23 mouse cellular contexts compared by ENCODE assay signal in the genomic region with DNA sequence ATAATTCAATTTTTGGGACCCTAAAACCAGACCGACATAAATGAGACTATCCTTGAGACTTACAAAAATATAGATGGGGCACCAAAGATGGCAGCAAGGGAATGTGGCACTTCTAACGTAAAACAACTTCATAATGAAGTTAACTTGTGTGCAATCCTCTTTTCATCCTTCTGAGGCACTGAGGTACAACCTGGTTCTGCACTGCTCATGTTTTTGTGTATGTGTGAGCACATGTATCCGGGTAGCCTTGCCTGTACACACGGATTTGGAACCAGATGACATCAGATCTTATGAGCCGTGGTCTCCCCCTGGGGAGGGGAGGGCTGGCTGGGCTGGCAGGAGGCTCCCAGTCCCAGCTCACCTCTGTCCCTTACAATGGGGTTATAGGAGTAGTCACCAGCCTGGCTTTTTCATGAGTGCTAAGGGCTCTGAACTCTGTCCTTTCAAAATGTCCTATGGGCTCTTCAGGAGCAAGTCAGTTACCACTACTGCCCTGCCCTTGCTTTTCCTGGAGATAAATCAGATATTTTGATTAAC. TPM values are rescaled to one million over a fixed set of nuclear protein-coding genes. Genes with fewer than 3 reads are reported as not detected.
DNase-seq lines count a peak whose midpoint lies in the region; ATAC-seq and TF ChIP-seq lines count a peak whose summit lies in the region.
"Had no signal": no experiment of that assay in that cellular context is flagged by ENCODE, and none has a peak within 500 bp of the region (broad histone marks: within the 10 kb centered on the region; RNA-seq: fewer than 3 reads in every experiment).

No protein-coding gene starts in this region.

- H3K9me3 ChIP-seq in hindbrain, embryonic 11.5 days (ENCODE audit: control insufficient read depth, low read length), result no peaks in the 10 kb centered on the region
- no peaks in the 10 kb centered on the region for H3K9me3 ChIP-seq in hindbrain, postnatal 0 days (ENCODE audit: low read length)
- no peaks in the 10 kb centered on the region for H3K9me3 ChIP-seq in midbrain, embryonic 12.5 days
- H3K9me3 ChIP-seq in midbrain, postnatal 0 days (ENCODE audit: low read length), result no peaks in the 10 kb centered on the region
- no peaks in the 10 kb centered on the region for H3K9me3 ChIP-seq in limb, embryonic 10.5 days (replicated peaks)
- H3K9me3 ChIP-seq in midbrain, embryonic 16.5 days (replicated peaks; ENCODE audit: control insufficient read depth, low read length, poor library complexity, severe bottlenecking), result no peaks in the 10 kb centered on the region; the same call in 1 of the 2 replicates
- H3K9me3 ChIP-seq: embryonic facial prominence, embryonic 13.5 days; hindbrain, embryonic 15.5 days; kidney, embryonic 15.5 days; liver, embryonic 13.5 days had no signal

- 0 out of 2 replicates have a peak, but pooled peaks have one; percentile 23 for ATAC-seq in hindbrain, embryonic 11.5 days (ENCODE audit: low FRiP score)
- no peak for ATAC-seq in hindbrain, postnatal 0 days
- ATAC-seq in midbrain, embryonic 12.5 days (ENCODE audit: low FRiP score, low read depth), result peak; percentile 48; the same call in 1 of the 2 replicates
- no peak for ATAC-seq in midbrain, postnatal 0 days (ENCODE audit: low FRiP score)
- peak; percentile 59; the same call in 1 of the 2 replicates for ATAC-seq in midbrain, embryonic 16.5 days
- ATAC-seq: activated CD4-positive, CD25-positive, alpha-beta regulatory T cell, adult 4 months; lung, postnatal 0 days; Patski had no signal

- no peak for TF ChIP-seq CTCF in hindbrain, postnatal 0 days (IDR thresholded peaks at IDR 0.05; ENCODE audit: low read depth)
- no peak for TF ChIP-seq CTCF in midbrain, postnatal 0 days (IDR thresholded peaks at IDR 0.05)

- H3K36me3 ChIP-seq in hindbrain, embryonic 11.5 days (ENCODE audit: control insufficient read depth, insufficient read depth, low read length), result no peaks in the 10 kb centered on the region
- peaks cover 3% of the 10 kb centered on the region; the same call in 1 of the 2 replicates for H3K36me3 ChIP-seq in hindbrain, postnatal 0 days (ENCODE audit: insufficient read depth, low read length)
- peaks cover 20% of the 10 kb centered on the region for H3K36me3 ChIP-seq in midbrain, embryonic 12.5 days
- H3K36me3 ChIP-seq in midbrain, postnatal 0 days (ENCODE audit: insufficient read depth, low read length), result no peaks in the 10 kb centered on the region; the same call in 1 of the 2 replicates
- peaks cover 36% of the 10 kb centered on the region for H3K36me3 ChIP-seq in limb, embryonic 10.5 days
- H3K36me3 ChIP-seq in midbrain, embryonic 16.5 days (ENCODE audit: control insufficient read depth, insufficient read depth, low read length), result peaks cover 11% of the 10 kb centered on the region; the same call in 1 of the 2 replicates

- 84% methylated on average over 5 of the region's 5 CpGs for WGBS in hindbrain, embryonic 11.5 days
- 83% methylated on average over 5 of the region's 5 CpGs for WGBS in hindbrain, postnatal 0 days
- WGBS in midbrain, embryonic 12.5 days, result 84% methylated on average over 5 of the region's 5 CpGs
- WGBS in midbrain, postnatal 0 days, result 87% methylated on average over 5 of the region's 5 CpGs
- 91% methylated on average over 5 of the region's 5 CpGs for WGBS in limb, embryonic 10.5 days
- WGBS in midbrain, embryonic 16.5 days, result 81% methylated on average over 5 of the region's 5 CpGs

- H3K4me3 ChIP-seq in hindbrain, embryonic 11.5 days (ENCODE audit: low read depth, low read length), result no peak overlapping the region
- H3K4me3 ChIP-seq in hindbrain, postnatal 0 days (ENCODE audit: low read length), result no peak overlapping the region
- no peak overlapping the region for H3K4me3 ChIP-seq in midbrain, embryonic 12.5 days
- no peak overlapping the region for H3K4me3 ChIP-seq in midbrain, postnatal 0 days (ENCODE audit: low read depth, low read length)
- H3K4me3 ChIP-seq in limb, embryonic 10.5 days, result no peak overlapping the region
- no peak overlapping the region for H3K4me3 ChIP-seq in midbrain, embryonic 16.5 days (ENCODE audit: low read depth, low read length)
- H3K4me3 ChIP-seq: embryonic facial prominence, embryonic 13.5 days; heart, adult 2 months; hindbrain, embryonic 15.5 days; kidney, embryonic 15.5 days; liver, embryonic 13.5 days; megakaryocyte, embryonic 14.5 days had no signal

- no peak overlapping the region for H3K27ac ChIP-seq in hindbrain, embryonic 11.5 days (ENCODE audit: low read depth, low read length)
- H3K27ac ChIP-seq in hindbrain, postnatal 0 days, result no peak overlapping the region
- H3K27ac ChIP-seq in midbrain, embryonic 12.5 days (replicated peaks), result no peak overlapping the region
- no peak overlapping the region for H3K27ac ChIP-seq in midbrain, postnatal 0 days (ENCODE audit: low read depth, low read length)
- H3K27ac ChIP-seq in limb, embryonic 10.5 days, result no peak overlapping the region
- H3K27ac ChIP-seq in midbrain, embryonic 16.5 days (ENCODE audit: low read length), result no peak overlapping the region
- H3K27ac ChIP-seq: embryonic facial prominence, embryonic 13.5 days; heart, adult 2 months; hindbrain, embryonic 15.5 days; kidney, embryonic 15.5 days; liver, embryonic 13.5 days had no signal

- H3K27me3 ChIP-seq in hindbrain, embryonic 11.5 days (ENCODE audit: control insufficient read depth, insufficient read depth, low read length), result no peaks in the 10 kb centered on the region
- no peaks in the 10 kb centered on the region for H3K27me3 ChIP-seq in hindbrain, postnatal 0 days (ENCODE audit: insufficient read depth, low read length)
- H3K27me3 ChIP-seq in midbrain, embryonic 12.5 days, result no peaks in the 10 kb centered on the region
- no peaks in the 10 kb centered on the region for H3K27me3 ChIP-seq in midbrain, postnatal 0 days (ENCODE audit: insufficient read depth, low read length)
- no peaks in the 10 kb centered on the region for H3K27me3 ChIP-seq in limb, embryonic 10.5 days (ENCODE audit: low read depth, poor library complexity, severe bottlenecking)
- no peaks in the 10 kb centered on the region for H3K27me3 ChIP-seq in midbrain, embryonic 16.5 days (ENCODE audit: control insufficient read depth, insufficient read depth, low read depth, low read length)
- H3K27me3 ChIP-seq: embryonic facial prominence, embryonic 13.5 days; hindbrain, embryonic 15.5 days; kidney, embryonic 15.5 days; liver, embryonic 13.5 days; megakaryocyte, embryonic 14.5 days; Patski had no signal

- DNase-seq in hindbrain, embryonic 11.5 days (ENCODE audit: low spot score), result no peak
- no peak for DNase-seq in hindbrain, postnatal 0 days (ENCODE audit: low spot score)
- DNase-seq in midbrain, postnatal 0 days (ENCODE audit: low spot score), result no peak
- peak; percentile 19 for DNase-seq in limb, embryonic 10.5 days (ENCODE audit: low spot score)
- DNase-seq in frontal cortex, postnatal 14 days (ENCODE audit: low spot score in 2 of 2), result no peak
- no peak for DNase-seq in lung, postnatal 10 days
- DNase-seq: adrenal gland, postnatal 14 days; cerebellum, adult 18-20 months; gastrocnemius, postnatal 10 days; heart, adult 2 months; liver, embryonic 13.5 days; right cerebral cortex, postnatal 14 days; thymus, postnatal 36 days had no signal

- H3K4me1 ChIP-seq in hindbrain, embryonic 11.5 days (replicated peaks; ENCODE audit: control insufficient read depth, insufficient read depth, low read length), result no peaks in the 10 kb centered on the region
- H3K4me1 ChIP-seq in hindbrain, postnatal 0 days (ENCODE audit: insufficient read depth, low read length), result no peaks in the 10 kb centered on the region
- H3K4me1 ChIP-seq in midbrain, embryonic 12.5 days, result no peaks in the 10 kb centered on the region
- H3K4me1 ChIP-seq in midbrain, postnatal 0 days (ENCODE audit: insufficient read depth, low read length), result no peaks in the 10 kb centered on the region
- H3K4me1 ChIP-seq in limb, embryonic 10.5 days, result no peaks in the 10 kb centered on the region
- no peaks in the 10 kb centered on the region for H3K4me1 ChIP-seq in midbrain, embryonic 16.5 days (ENCODE audit: control insufficient read depth, insufficient read depth, low read length)
- H3K4me1 ChIP-seq: embryonic facial prominence, embryonic 13.5 days; hindbrain, embryonic 15.5 days; kidney, embryonic 15.5 days; liver, embryonic 13.5 days; megakaryocyte, embryonic 14.5 days had no signal

- no peak overlapping the region for H3K9ac ChIP-seq in hindbrain, embryonic 11.5 days (ENCODE audit: low read depth, low read length)
- no peak overlapping the region for H3K9ac ChIP-seq in hindbrain, postnatal 0 days (replicated peaks; ENCODE audit: low read length)
- no peak overlapping the region for H3K9ac ChIP-seq in midbrain, embryonic 12.5 days (replicated peaks)
- H3K9ac ChIP-seq in midbrain, postnatal 0 days (replicated peaks; ENCODE audit: low read length, poor library complexity, severe bottlenecking), result no peak overlapping the region
- no peak overlapping the region for H3K9ac ChIP-seq in midbrain, embryonic 16.5 days (ENCODE audit: low read depth, low read length)
- H3K9ac ChIP-seq: embryonic facial prominence, embryonic 13.5 days; hindbrain, embryonic 15.5 days; kidney, embryonic 15.5 days; liver, embryonic 13.5 days had no signal

- H3K4me2 ChIP-seq in hindbrain, embryonic 11.5 days (replicated peaks; ENCODE audit: low read depth, low read length), result no peak overlapping the region
- no peak overlapping the region for H3K4me2 ChIP-seq in hindbrain, postnatal 0 days (ENCODE audit: low read depth, low read length)
- no peak overlapping the region for H3K4me2 ChIP-seq in midbrain, embryonic 12.5 days (replicated peaks)
- no peak overlapping the region for H3K4me2 ChIP-seq in midbrain, postnatal 0 days (ENCODE audit: low read depth, low read length, poor library complexity, severe bottlenecking)
- no peak overlapping the region for H3K4me2 ChIP-seq in midbrain, embryonic 16.5 days (ENCODE audit: low read length)
- H3K4me2 ChIP-seq: embryonic facial prominence, embryonic 13.5 days; hindbrain, embryonic 15.5 days; kidney, embryonic 15.5 days; liver, embryonic 13.5 days had no signal

RNA-seq across cellular contexts. Expression of gene Mzt1, which starts 14.5 kb away (rescaled TPM):
- 121 and 129 TPM in 2 replicates for polyA plus RNA-seq in hindbrain, embryonic 11.5 days (2014; fragmentation: Nextera tagmentation; extraction: Ambion mirVana)
- 73.7 and 74.1 TPM in 2 replicates for total RNA-seq in hindbrain, postnatal 0 days (2014; rRNA removed)
- polyA plus RNA-seq in hindbrain, postnatal 0 days (2015; fragmentation: Nextera tagmentation; extraction: Ambion mirVana), result 117 and 124 TPM in 2 replicates
- polyA plus RNA-seq in midbrain, embryonic 12.5 days (2016; fragmentation: Nextera tagmentation; extraction: Ambion mirVana), result 130 and 135 TPM in 2 replicates
- 84.7 and 106 TPM in 2 replicates for total RNA-seq in midbrain, postnatal 0 days (2014; rRNA removed)
- 107 and 117 TPM in 2 replicates for polyA plus RNA-seq in midbrain, postnatal 0 days (2015; fragmentation: Nextera tagmentation; extraction: Ambion mirVana)
- polyA plus RNA-seq in limb, embryonic 10.5 days (2016; fragmentation: Nextera tagmentation; extraction: Ambion mirVana), result 89.5 and 104 TPM in 2 replicates
- polyA plus RNA-seq in midbrain, embryonic 16.5 days (2015; fragmentation: Nextera tagmentation; extraction: Ambion mirVana), result 103 and 117 TPM in 2 replicates

RNA-seq across cellular contexts. Expression of gene Bora, which starts 14.6 kb away (rescaled TPM):
- polyA plus RNA-seq in hindbrain, embryonic 11.5 days (2014; fragmentation: Nextera tagmentation; extraction: Ambion mirVana), result 58.8 and 71.3 TPM in 2 replicates
- 7.6 and 8.2 TPM in 2 replicates for total RNA-seq in hindbrain, postnatal 0 days (2014; rRNA removed)
- 13.3 and 15.8 TPM in 2 replicates for polyA plus RNA-seq in hindbrain, postnatal 0 days (2015; fragmentation: Nextera tagmentation; extraction: Ambion mirVana)
- 65.4 and 65.9 TPM in 2 replicates for polyA plus RNA-seq in midbrain, embryonic 12.5 days (2016; fragmentation: Nextera tagmentation; extraction: Ambion mirVana)
- total RNA-seq in midbrain, postnatal 0 days (2014; rRNA removed), result 3.7 and 7.3 TPM in 2 replicates
- 7.1 and 7.4 TPM in 2 replicates for polyA plus RNA-seq in midbrain, postnatal 0 days (2015; fragmentation: Nextera tagmentation; extraction: Ambion mirVana)
- 85.2 and 99.4 TPM in 2 replicates for polyA plus RNA-seq in limb, embryonic 10.5 days (2016; fragmentation: Nextera tagmentation; extraction: Ambion mirVana)
- polyA plus RNA-seq in midbrain, embryonic 16.5 days (2015; fragmentation: Nextera tagmentation; extraction: Ambion mirVana), result 9.3 and 11.8 TPM in 2 replicates

RNA-seq across cellular contexts. Expression of gene Rpl36a-ps1, which starts 37.3 kb away (rescaled TPM):
- polyA plus RNA-seq in hindbrain, embryonic 11.5 days (2014; fragmentation: Nextera tagmentation; extraction: Ambion mirVana), result 0.64 and 1.2 TPM in 2 replicates
- total RNA-seq in hindbrain, postnatal 0 days (2014; rRNA removed), result not detected in 2 replicates
- not detected in 2 replicates for polyA plus RNA-seq in hindbrain, postnatal 0 days (2015; fragmentation: Nextera tagmentation; extraction: Ambion mirVana)
- polyA plus RNA-seq in midbrain, embryonic 12.5 days (2016; fragmentation: Nextera tagmentation; extraction: Ambion mirVana), result 0.94 TPM in 1 of 2 replicates, not detected in the other
- total RNA-seq in midbrain, postnatal 0 days (2014; rRNA removed), result not detected in 2 replicates
- polyA plus RNA-seq in midbrain, postnatal 0 days (2015; fragmentation: Nextera tagmentation; extraction: Ambion mirVana), result 0.90 TPM in 1 of 2 replicates, not detected in the other
- polyA plus RNA-seq in limb, embryonic 10.5 days (2016; fragmentation: Nextera tagmentation; extraction: Ambion mirVana), result 2.2 and 2.6 TPM in 2 replicates
- 0.63 TPM in 1 of 2 replicates, not detected in the other for polyA plus RNA-seq in midbrain, embryonic 16.5 days (2015; fragmentation: Nextera tagmentation; extraction: Ambion mirVana)
- polyA plus RNA-seq: heart, adult 2 months; hindbrain, embryonic 15.5 days; testis, adult 2 months had no signal

Comparison
In these comparisons a context has a peak if more than half of its experiments do, and no peak if none do; other contexts are left out.
1. ATAC-seq: peak in hindbrain, embryonic 11.5 days (single experiment), midbrain, embryonic 12.5 days (single experiment) and midbrain, embryonic 16.5 days (single experiment); none in hindbrain, postnatal 0 days (single experiment) and midbrain, postnatal 0 days (single experiment).